Mouse (Mus musculus) midbrain, embryonic 12.5 days (tissue): ENCODE measurements around the gene Pcsk5. TPM values are rescaled to one million over a fixed set of nuclear protein-coding genes. Genes with fewer than 3 reads are reported as not detected.

Experiments used
- ATAC-seq: fragments of 200-750 bp; cut with Nextera tagmentation; 2 replicates; pipeline ENCODE4 v1.8.0; 2017; ENCODE audit warnings: low read depth, moderate TSS enrichment, moderate library complexity; ENCODE audit not compliant: low FRiP score
- H3K27ac ChIP-seq: fragments of 300-500 bp; sonication (generic); replicated peaks from 2 replicates; pipeline ENCODE4 v1.5.1; 2016; ENCODE audit warnings: mild to moderate bottlenecking
- H3K27me3 ChIP-seq: fragments of 300-500 bp; sonication (generic); 2 replicates; pipeline ENCODE4 v1.6.1; 2016; ENCODE audit warnings: mild to moderate bottlenecking
- H3K36me3 ChIP-seq: fragments of 300-500 bp; sonication (generic); 2 replicates; pipeline ENCODE4 v1.6.1; 2016
- H3K4me1 ChIP-seq: fragments of 300-500 bp; sonication (generic); 2 replicates; pipeline ENCODE4 v1.6.1; 2016
- H3K4me2 ChIP-seq: fragments of 300-500 bp; sonication (generic); replicated peaks from 2 replicates; pipeline ENCODE4 v1.6.1; 2016; ENCODE audit warnings: mild to moderate bottlenecking, moderate library complexity
- H3K4me3 ChIP-seq: fragments of 300-500 bp; sonication (generic); 2 replicates; pipeline ENCODE4 v1.5.1; 2016; ENCODE audit warnings: mild to moderate bottlenecking
- H3K9ac ChIP-seq: fragments of 300-500 bp; sonication (generic); replicated peaks from 2 replicates; pipeline ENCODE4 v1.6.1; 2016; ENCODE audit warnings: mild to moderate bottlenecking, moderate library complexity
- H3K9me3 ChIP-seq: fragments of 300-500 bp; sonication (generic); 2 replicates; pipeline ENCODE4 v1.6.1; 2016; ENCODE audit warnings: mild to moderate bottlenecking
- WGBS: fragments of 180-500 bp; shearing (Covaris S2); methylation state at CpG from one replicate; pipeline ENCODE4 v1.1.7; 2016; 5-methylcytosine and 5-hydroxymethylcytosine counted together
- polyA plus RNA-seq: library from polyadenylated mRNA; unstranded; fragments of >200 nt; fragmentation: Nextera tagmentation; extraction: Ambion mirVana; gene quantifications from 2 replicates; pipeline ENCODE4 v1.2.1, GENCODE M21; 2016

Gene Pcsk5
- polyA plus RNA-seq, 1 experiment from 2014 or later, result 12.1 TPM

GRCm38 (mm10) chr19:17691626-17692025 lies 145.8 kb downstream of the Pcsk5 start:
- 95% methylated on average over 6 of the region's 6 CpGs for WGBS

DNA sequence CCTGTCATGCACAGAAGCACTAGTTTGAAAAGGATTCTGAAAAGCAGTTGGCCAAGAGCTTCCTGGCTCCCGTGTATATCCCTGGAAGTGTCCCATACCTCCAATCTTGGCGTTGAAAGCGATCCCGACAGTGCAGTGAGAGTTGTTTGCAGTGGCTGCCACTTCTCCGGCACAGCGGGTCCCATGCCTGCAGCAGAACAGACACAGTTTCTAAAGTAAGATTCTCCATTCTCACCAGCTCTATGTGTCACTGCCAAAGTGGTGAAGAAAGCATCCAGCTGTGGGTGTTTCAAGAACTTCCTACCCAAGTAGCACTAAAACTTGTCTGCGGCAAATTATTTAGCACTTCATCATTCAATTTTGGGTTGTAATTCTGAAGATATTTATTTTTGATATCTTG lies 159.1 kb downstream of the Pcsk5 start:
- Histone ChIP-seq H3K27ac (no peak overlapping the region), H3K4me1 (no peaks in the 10 kb centered on the region), H3K4me2 (no peak overlapping the region), H3K36me3 (no peaks in the 10 kb centered on the region), H3K9ac (no peak overlapping the region), H3K4me3 (no peak overlapping the region), H3K27me3 (no peaks in the 10 kb centered on the region), H3K9me3 (no peaks in the 10 kb centered on the region)
- no peak for ATAC-seq
- 88% methylated on average over 7 of the region's 7 CpGs for WGBS

More at GRCm38 (mm10) chr19:17691626-17692025, 145.8 kb downstream of the Pcsk5 start:
- H3K27me3 ChIP-seq, result no peaks in the 10 kb centered on the region
- no peak overlapping the region for H3K9ac ChIP-seq
- no peaks in the 10 kb centered on the region for H3K36me3 ChIP-seq
- ATAC-seq, result no peak
- no peaks in the 10 kb centered on the region for H3K4me1 ChIP-seq
- no peaks in the 10 kb centered on the region for H3K9me3 ChIP-seq
- no peak overlapping the region for H3K27ac ChIP-seq
- no peak overlapping the region for H3K4me3 ChIP-seq
- H3K4me2 ChIP-seq, result no peak overlapping the region

DNA sequence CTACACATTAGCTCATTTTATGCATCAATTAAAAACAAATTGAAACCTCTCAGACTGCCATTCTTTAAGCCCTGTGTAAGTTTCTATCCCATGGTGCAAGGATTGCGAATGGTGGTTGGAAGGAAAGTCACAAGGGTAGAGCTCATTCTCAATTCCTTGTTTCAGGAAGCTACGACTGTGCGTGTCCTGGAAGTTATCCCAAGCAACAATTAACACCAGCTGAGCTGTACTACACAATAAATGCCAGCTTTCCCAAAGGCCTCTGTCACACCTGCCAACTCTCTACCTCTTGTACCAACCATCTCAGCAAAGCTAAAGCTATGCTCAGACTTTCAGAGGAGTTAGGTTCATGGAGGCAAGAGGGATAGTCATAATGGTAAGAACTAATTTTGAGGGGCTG lies 174.8 kb downstream of the Pcsk5 start:
- Histone ChIP-seq H3K4me3 (no peak overlapping the region), H3K9ac (no peak overlapping the region), H3K4me1 (no peaks in the 10 kb centered on the region), H3K4me2 (no peak overlapping the region), H3K9me3 (no peaks in the 10 kb centered on the region), H3K36me3 (no peaks in the 10 kb centered on the region), H3K27ac (no peak overlapping the region), H3K27me3 (no peaks in the 10 kb centered on the region)
- 83% methylated on average over 3 of the region's 3 CpGs for WGBS
- no peak for ATAC-seq

DNA sequence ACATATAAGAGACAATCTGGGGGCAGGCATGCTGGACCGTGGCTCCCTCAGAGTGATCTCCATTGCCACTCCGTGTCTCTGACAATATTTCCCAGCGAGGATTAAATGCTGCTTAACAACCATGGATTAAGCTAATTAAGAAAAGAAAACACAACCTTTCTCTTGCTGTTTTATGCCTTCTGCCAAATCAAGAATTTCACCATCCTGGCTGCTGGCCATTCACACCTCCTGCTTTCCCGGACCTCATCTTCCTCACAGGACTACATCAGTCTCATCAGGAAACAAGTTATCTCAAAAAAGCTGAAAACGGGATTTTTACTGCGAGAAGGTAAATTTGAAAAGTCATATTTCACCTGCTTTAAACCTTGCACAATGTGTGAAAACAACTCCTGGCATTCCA lies 175.2 kb downstream of the Pcsk5 start:
- Histone ChIP-seq H3K27ac (no peak overlapping the region), H3K27me3 (no peaks in the 10 kb centered on the region), H3K4me2 (no peak overlapping the region), H3K36me3 (no peaks in the 10 kb centered on the region), H3K4me1 (no peaks in the 10 kb centered on the region), H3K4me3 (no peak overlapping the region), H3K9ac (no peak overlapping the region), H3K9me3 (no peaks in the 10 kb centered on the region)
- WGBS, result 59% methylated on average over 6 of the region's 6 CpGs
- ATAC-seq, result no peak

DNA sequence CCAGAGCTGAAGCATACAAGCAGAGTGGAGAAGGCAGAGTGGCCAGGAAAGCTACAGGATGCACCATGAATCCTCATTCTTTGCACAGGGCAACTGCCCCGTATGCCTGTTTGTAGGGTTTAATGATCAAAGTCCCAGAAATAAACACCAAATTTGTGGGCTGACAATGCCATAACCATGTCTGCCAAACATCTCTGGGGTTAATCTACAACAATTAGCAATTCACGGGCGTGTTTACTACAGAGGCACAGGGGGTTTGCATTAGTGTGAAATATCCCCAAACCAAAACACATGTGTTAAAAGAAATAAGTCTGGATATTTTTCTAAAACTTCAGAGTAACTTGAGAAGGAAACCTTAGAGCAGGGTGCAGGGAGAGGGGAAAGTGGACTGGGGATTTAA lies 178.1 kb downstream of the Pcsk5 start:
- WGBS, result 77% methylated on average over 3 of the region's 3 CpGs

GRCm38 (mm10) chr19:17650831-17651502 lies 186.5 kb downstream of the Pcsk5 start:
- 57% methylated on average over 5 of the region's 5 CpGs for WGBS
- no peak for ATAC-seq

More for the DNA sequence above, 178.1 kb downstream of the Pcsk5 start:
- Histone ChIP-seq H3K27ac (no peak overlapping the region), H3K9me3 (no peaks in the 10 kb centered on the region), H3K4me1 (no peaks in the 10 kb centered on the region), H3K4me2 (no peak overlapping the region), H3K4me3 (no peak overlapping the region), H3K36me3 (no peaks in the 10 kb centered on the region), H3K27me3 (no peaks in the 10 kb centered on the region), H3K9ac (no peak overlapping the region)
- ATAC-seq, result no peak

DNA sequence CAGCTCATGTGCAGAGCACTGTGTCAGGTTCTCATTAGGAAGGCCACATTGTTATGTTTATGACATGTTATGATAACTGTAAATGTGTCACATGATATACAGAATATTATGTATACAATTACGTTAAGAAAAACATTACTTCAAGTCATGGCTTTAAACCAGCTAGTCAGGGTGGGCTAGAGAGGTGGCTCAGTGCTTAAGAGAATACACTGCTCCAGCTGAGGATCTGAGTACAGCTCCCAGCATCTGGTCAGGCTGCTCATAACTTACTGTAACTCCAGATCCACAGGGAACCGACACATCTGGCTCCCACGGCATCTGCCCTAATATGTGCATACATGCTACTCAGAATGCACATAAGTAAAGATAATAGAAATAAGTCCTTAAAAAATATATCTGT lies 187.5 kb downstream of the Pcsk5 start:
- 87% methylated on average over 3 of the region's 3 CpGs for WGBS
- no peaks in the 10 kb centered on the region for H3K36me3 ChIP-seq
- H3K9me3 ChIP-seq, result no peaks in the 10 kb centered on the region
- peaks cover 5% of the 10 kb centered on the region; the same call in 1 of the 2 replicates for H3K4me1 ChIP-seq
- H3K27ac ChIP-seq, result no peak overlapping the region
- no peak overlapping the region for H3K4me3 ChIP-seq
- ATAC-seq, result no peak
- no peak overlapping the region for H3K4me2 ChIP-seq
- H3K27me3 ChIP-seq, result no peaks in the 10 kb centered on the region
- H3K9ac ChIP-seq, result no peak overlapping the region

More at GRCm38 (mm10) chr19:17650831-17651502, 186.5 kb downstream of the Pcsk5 start:
- Histone ChIP-seq H3K9ac (no peak overlapping the region), H3K27me3 (no peaks in the 10 kb centered on the region), H3K4me1 (peaks cover 5% of the 10 kb centered on the region; the same call in 1 of the 2 replicates), H3K36me3 (no peaks in the 10 kb centered on the region), H3K9me3 (no peaks in the 10 kb centered on the region), H3K4me2 (no peak overlapping the region), H3K27ac (no peak overlapping the region), H3K4me3 (no peak overlapping the region)

DNA sequence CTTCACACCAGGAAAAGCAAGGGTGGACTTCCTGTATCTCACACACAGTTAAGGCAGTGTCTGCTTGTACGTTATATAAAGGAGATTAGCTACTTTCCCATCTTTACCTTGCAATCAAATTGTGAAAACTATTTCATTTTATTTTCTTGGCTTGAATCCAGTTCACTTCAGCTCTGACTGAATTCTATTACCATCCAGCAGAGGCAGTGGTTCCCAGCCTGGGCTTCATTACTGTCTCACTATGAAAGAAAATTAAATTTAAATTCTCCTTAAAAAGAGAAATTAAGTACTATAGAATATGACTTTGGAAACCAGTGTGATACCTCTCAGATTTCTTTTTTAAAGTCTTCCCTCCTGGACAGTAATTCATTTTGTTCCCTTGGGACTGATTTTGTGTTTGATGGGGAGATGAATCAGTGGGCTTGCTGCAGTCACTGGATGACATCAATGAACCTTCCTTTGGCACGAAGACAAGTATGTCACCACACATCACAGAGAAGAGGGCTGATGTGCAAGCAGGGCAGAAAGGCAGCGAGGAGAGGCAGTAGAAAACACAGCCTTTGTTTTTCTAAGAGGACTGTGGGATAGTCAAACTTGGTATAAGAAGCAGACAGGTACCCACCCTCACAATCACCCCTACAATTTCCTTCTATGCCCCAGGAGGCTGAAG lies 194.2 kb downstream of the Pcsk5 start:
- WGBS, result 74% methylated on average over 3 of the region's 3 CpGs
- no peak overlapping the region for H3K27ac ChIP-seq
- H3K4me2 ChIP-seq, result no peak overlapping the region
- no peak overlapping the region for H3K9ac ChIP-seq
- H3K4me1 ChIP-seq, result no peaks in the 10 kb centered on the region
- H3K36me3 ChIP-seq, result no peaks in the 10 kb centered on the region
- H3K9me3 ChIP-seq, result no peaks in the 10 kb centered on the region
- no peak overlapping the region for H3K4me3 ChIP-seq
- no peak for ATAC-seq
- no peaks in the 10 kb centered on the region for H3K27me3 ChIP-seq

GRCm38 (mm10) chr19:17635984-17636383 lies 201.4 kb downstream of the Pcsk5 start:
- 73% methylated on average over 6 of the region's 6 CpGs for WGBS
- Histone ChIP-seq H3K9me3 (no peaks in the 10 kb centered on the region), H3K4me1 (no peaks in the 10 kb centered on the region), H3K4me2 (no peak overlapping the region), H3K27me3 (no peaks in the 10 kb centered on the region), H3K36me3 (no peaks in the 10 kb centered on the region), H3K9ac (no peak overlapping the region), H3K27ac (no peak overlapping the region), H3K4me3 (no peak overlapping the region)
- no peak for ATAC-seq

- no peaks in the 10 kb centered on the region for H3K9me3 ChIP-seq
- WGBS, result 76% methylated on average over 4 of the region's 4 CpGs
Measured at GRCm38 (mm10) chr19:17615646-17616045, 221.8 kb downstream of the Pcsk5 start.

DNA sequence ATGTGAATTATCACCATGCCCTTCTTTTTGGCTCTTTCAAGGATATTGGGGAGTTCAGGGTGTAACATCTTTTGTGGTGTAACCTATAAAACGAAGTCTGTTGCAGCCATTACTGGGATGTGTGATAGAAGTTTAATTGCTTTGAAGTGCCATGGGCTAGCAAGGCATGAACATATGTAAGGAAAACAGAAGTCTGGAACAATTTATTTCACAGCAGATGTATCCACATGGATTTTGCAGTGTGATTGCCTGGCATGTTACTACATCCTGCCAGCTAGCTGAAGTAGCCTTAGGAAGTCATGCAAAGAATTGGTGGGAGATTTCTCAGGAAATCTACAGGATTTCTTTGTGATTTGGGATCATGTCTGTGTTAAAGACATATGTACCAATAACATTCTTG lies 230.9 kb downstream of the Pcsk5 start:
- 76% methylated on average over 1 of the region's 1 CpGs for WGBS

More at GRCm38 (mm10) chr19:17615646-17616045, 221.8 kb downstream of the Pcsk5 start:
- H3K9ac ChIP-seq, result no peak overlapping the region
- H3K27me3 ChIP-seq, result no peaks in the 10 kb centered on the region
- no peak overlapping the region for H3K4me2 ChIP-seq
- no peaks in the 10 kb centered on the region for H3K36me3 ChIP-seq
- no peak overlapping the region for H3K27ac ChIP-seq
- H3K4me3 ChIP-seq, result no peak overlapping the region
- H3K4me1 ChIP-seq, result no peaks in the 10 kb centered on the region
- ATAC-seq, result no peak

DNA sequence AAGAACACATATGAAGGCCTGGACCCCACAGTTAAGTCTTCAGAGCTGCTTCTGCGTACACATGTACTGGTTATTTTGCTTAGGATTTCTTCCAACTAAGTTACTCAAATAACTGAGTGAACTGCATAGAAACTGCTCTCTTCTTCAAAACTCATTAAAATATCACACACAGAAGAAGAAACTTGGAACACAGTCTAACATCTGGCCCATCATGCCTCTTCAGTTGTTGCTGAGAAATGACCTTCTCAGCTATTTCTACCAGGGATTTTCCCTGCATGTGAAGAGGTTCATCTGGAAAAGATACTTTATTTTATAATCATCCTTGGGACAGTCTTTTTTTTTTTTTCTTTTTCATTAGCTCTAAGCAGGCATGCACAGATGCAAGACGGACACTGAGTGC lies 231.3 kb downstream of the Pcsk5 start:
- H3K9ac ChIP-seq, result no peak overlapping the region
- no peak overlapping the region for H3K4me2 ChIP-seq
- H3K27me3 ChIP-seq, result no peaks in the 10 kb centered on the region
- H3K9me3 ChIP-seq, result no peaks in the 10 kb centered on the region
- H3K27ac ChIP-seq, result no peak overlapping the region
- no peak for ATAC-seq
- no peaks in the 10 kb centered on the region for H3K36me3 ChIP-seq
- H3K4me1 ChIP-seq, result no peaks in the 10 kb centered on the region
- no peak overlapping the region for H3K4me3 ChIP-seq
- WGBS, result 84% methylated on average over 2 of the region's 2 CpGs

More for the DNA sequence above, 230.9 kb downstream of the Pcsk5 start:
- Histone ChIP-seq H3K9me3 (no peaks in the 10 kb centered on the region), H3K9ac (no peak overlapping the region), H3K4me1 (no peaks in the 10 kb centered on the region), H3K27me3 (no peaks in the 10 kb centered on the region), H3K36me3 (no peaks in the 10 kb centered on the region), H3K4me2 (no peak overlapping the region), H3K27ac (no peak overlapping the region), H3K4me3 (no peak overlapping the region)
- ATAC-seq, result no peak
